In genomic region chr11:40362530-40363185, GRCm38 (mm10) we compare ENCODE assay signal across 16 mouse cellular contexts.
DNase-seq lines count a peak whose midpoint lies in the region; ATAC-seq lines count a peak whose summit lies in the region.
"Had no signal": no experiment of that assay in that cellular context is flagged by ENCODE, and none has a peak within 500 bp of the region (broad histone marks: within the 10 kb centered on the region; RNA-seq: fewer than 3 reads in every experiment).

No protein-coding gene starts in this region.

- no peak overlapping the region for H3K27ac ChIP-seq in kidney, embryonic 14.5 days (ENCODE audit: low read depth, low read length)
- H3K27ac ChIP-seq in neural tube, embryonic 11.5 days (ENCODE audit: low read depth, low read length), result no peak overlapping the region
- no peak overlapping the region for H3K27ac ChIP-seq in forebrain, embryonic 14.5 days (ENCODE audit: low read depth, low read length)
- H3K27ac ChIP-seq in neural tube, embryonic 13.5 days (replicated peaks), result peak overlapping the region; percentile 15; the same call in 1 of the 2 replicates
- H3K27ac ChIP-seq: embryonic facial prominence, embryonic 12.5 days; limb, embryonic 12.5 days had no signal

- H3K4me2 ChIP-seq in kidney, embryonic 14.5 days (replicated peaks; ENCODE audit: low read depth, low read length), result no peak overlapping the region
- H3K4me2 ChIP-seq in neural tube, embryonic 11.5 days (ENCODE audit: low read depth), result no peak overlapping the region
- no peak overlapping the region for H3K4me2 ChIP-seq in forebrain, embryonic 14.5 days (ENCODE audit: low read length)
- no peak overlapping the region for H3K4me2 ChIP-seq in neural tube, embryonic 13.5 days
- H3K4me2 ChIP-seq: embryonic facial prominence, embryonic 12.5 days; limb, embryonic 12.5 days had no signal

- H3K36me3 ChIP-seq in kidney, embryonic 14.5 days (ENCODE audit: control insufficient read depth, insufficient read depth, low read length), result no peaks in the 10 kb centered on the region
- H3K36me3 ChIP-seq in neural tube, embryonic 11.5 days (ENCODE audit: control insufficient read depth, insufficient read depth, low read length), result no peaks in the 10 kb centered on the region
- no peaks in the 10 kb centered on the region for H3K36me3 ChIP-seq in forebrain, embryonic 14.5 days (ENCODE audit: control insufficient read depth, insufficient read depth, low read length)
- H3K36me3 ChIP-seq in neural tube, embryonic 13.5 days, result no peaks in the 10 kb centered on the region
- H3K36me3 ChIP-seq: embryonic facial prominence, embryonic 12.5 days; limb, embryonic 12.5 days had no signal

- ATAC-seq in kidney, embryonic 14.5 days (ENCODE audit: low FRiP score, low TSS enrichment), result peak; percentile 94
- ATAC-seq in neural tube, embryonic 11.5 days (ENCODE audit: insufficient read depth, low FRiP score, low TSS enrichment), result peak; percentile 41; the same call in 1 of the 2 replicates
- peak; percentile 84 for ATAC-seq in forebrain, embryonic 14.5 days
- ATAC-seq in neural tube, embryonic 13.5 days (ENCODE audit: low read depth), result peak; percentile 65
- ATAC-seq: liver, postnatal 0 days had no signal

- WGBS in kidney, embryonic 14.5 days, result 17% methylated on average over 2 of the region's 2 CpGs
- 33% methylated on average over 2 of the region's 2 CpGs for WGBS in neural tube, embryonic 11.5 days
- 3% methylated on average over 2 of the region's 2 CpGs for WGBS in forebrain, embryonic 14.5 days
- WGBS in neural tube, embryonic 13.5 days, result 15% methylated on average over 2 of the region's 2 CpGs

- DNase-seq in kidney, postnatal 10 days, result no peak
- DNase-seq in neural tube, embryonic 11.5 days (ENCODE audit: low spot score), result peak; percentile 11
- no peak for DNase-seq in neural tube, embryonic 10.5 days (ENCODE audit: extremely low spot score, low spot score)
- DNase-seq in forebrain, embryonic 14.5 days (ENCODE audit: low spot score), result peak; percentile 71
- no peak for DNase-seq in adrenal gland, postnatal 36 days
- DNase-seq in thymus, postnatal 36 days, result no peak
- DNase-seq: adrenal gland, adult 2 months; cerebellum, adult 8-10 months; gastrocnemius, postnatal 25 days; kidney, postnatal 36 days; liver, postnatal 0 days; thymus, adult 18-20 months had no signal

- no peaks in the 10 kb centered on the region for H3K4me1 ChIP-seq in kidney, embryonic 14.5 days (ENCODE audit: control insufficient read depth, insufficient read depth, low read length)
- no peaks in the 10 kb centered on the region for H3K4me1 ChIP-seq in neural tube, embryonic 11.5 days (ENCODE audit: control insufficient read depth, insufficient read depth, low read length)
- H3K4me1 ChIP-seq in forebrain, embryonic 14.5 days (ENCODE audit: control insufficient read depth, insufficient read depth, low read length), result 0 out of 2 replicates have a peak, but pooled peaks cover 6% of the 10 kb centered on the region
- peaks cover 7% of the 10 kb centered on the region for H3K4me1 ChIP-seq in neural tube, embryonic 13.5 days (replicated peaks)
- H3K4me1 ChIP-seq: embryonic facial prominence, embryonic 12.5 days; limb, embryonic 12.5 days had no signal

- no peak overlapping the region for H3K9ac ChIP-seq in kidney, embryonic 14.5 days (ENCODE audit: low read depth, low read length)
- H3K9ac ChIP-seq in neural tube, embryonic 11.5 days (ENCODE audit: low read length), result no peak overlapping the region
- no peak overlapping the region for H3K9ac ChIP-seq in forebrain, embryonic 14.5 days (ENCODE audit: low read length)
- H3K9ac ChIP-seq in neural tube, embryonic 13.5 days, result no peak overlapping the region
- H3K9ac ChIP-seq: embryonic facial prominence, embryonic 12.5 days; limb, embryonic 12.5 days; liver, postnatal 0 days had no signal

- H3K27me3 ChIP-seq in kidney, embryonic 14.5 days (ENCODE audit: control insufficient read depth, insufficient read depth, low read length), result no peaks in the 10 kb centered on the region
- no peaks in the 10 kb centered on the region for H3K27me3 ChIP-seq in neural tube, embryonic 11.5 days (ENCODE audit: control insufficient read depth, insufficient read depth, low read length)
- no peaks in the 10 kb centered on the region for H3K27me3 ChIP-seq in forebrain, embryonic 14.5 days (replicated peaks; ENCODE audit: control insufficient read depth, insufficient read depth, low read length)
- no peaks in the 10 kb centered on the region for H3K27me3 ChIP-seq in neural tube, embryonic 13.5 days
- H3K27me3 ChIP-seq: embryonic facial prominence, embryonic 12.5 days; limb, embryonic 12.5 days had no signal

- no peaks in the 10 kb centered on the region for H3K9me3 ChIP-seq in kidney, embryonic 14.5 days (ENCODE audit: control insufficient read depth, low read length)
- no peaks in the 10 kb centered on the region for H3K9me3 ChIP-seq in neural tube, embryonic 11.5 days (ENCODE audit: control insufficient read depth, low read length)
- no peaks in the 10 kb centered on the region for H3K9me3 ChIP-seq in forebrain, embryonic 14.5 days (replicated peaks; ENCODE audit: control insufficient read depth, low read length)
- no peaks in the 10 kb centered on the region for H3K9me3 ChIP-seq in neural tube, embryonic 13.5 days
- H3K9me3 ChIP-seq: embryonic facial prominence, embryonic 12.5 days; limb, embryonic 12.5 days had no signal

- no peak overlapping the region for H3K4me3 ChIP-seq in kidney, embryonic 14.5 days (ENCODE audit: low read length)
- H3K4me3 ChIP-seq in neural tube, embryonic 11.5 days (ENCODE audit: low read depth, low read length), result no peak overlapping the region
- no peak overlapping the region for H3K4me3 ChIP-seq in forebrain, embryonic 14.5 days (ENCODE audit: low read depth, low read length)
- H3K4me3 ChIP-seq in neural tube, embryonic 13.5 days, result no peak overlapping the region
- H3K4me3 ChIP-seq: embryonic facial prominence, embryonic 12.5 days; limb, embryonic 12.5 days had no signal

Comparison
In these comparisons a context has a peak if more than half of its experiments do, and no peak if none do; other contexts are left out.
1. DNase-seq: peak in neural tube, embryonic 11.5 days (single experiment) and forebrain, embryonic 14.5 days (single experiment); none in kidney, postnatal 10 days (single experiment), neural tube, embryonic 10.5 days (single experiment), adrenal gland, postnatal 36 days (0 of 2) and thymus, postnatal 36 days (0 of 2).
2. ATAC-seq: peak in every context shown above with its lines; median percentile 94 in kidney, embryonic 14.5 days; 84 in forebrain, embryonic 14.5 days; 65 in neural tube, embryonic 13.5 days; 41 in neural tube, embryonic 11.5 days.